Mouse (Mus musculus): ENCODE results near the gene Tspan17. TPM values are rescaled to one million over a fixed set of nuclear protein-coding genes. Genes with fewer than 3 reads are reported as not detected.
A peak's percentile ranks its signal among the peaks of the same experiment; 100 is the strongest.

Tspan17 gene
- total and polyA plus RNA-seq, 2 experiments from 2014 or later, result 43.4 to 100 TPM

DNA sequence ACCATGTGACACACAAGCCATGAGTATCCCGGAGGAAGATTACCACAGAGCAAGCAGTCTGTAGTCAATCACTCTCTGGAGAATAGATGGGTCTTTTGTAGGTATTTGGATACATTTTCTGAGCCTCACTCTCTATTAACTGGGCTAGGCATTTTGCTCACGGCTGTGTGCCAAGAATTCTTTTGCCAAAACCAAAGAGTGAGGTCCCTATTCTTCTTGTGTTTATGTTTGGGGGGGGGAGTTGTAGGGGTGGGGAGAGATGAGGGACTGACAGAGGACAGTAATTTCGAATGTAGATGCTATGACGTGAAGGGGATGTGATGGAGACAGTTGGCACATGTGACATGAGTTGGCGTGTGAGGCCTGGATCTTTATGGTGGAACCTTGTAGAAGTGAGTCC is 47.9 kb downstream of the Tspan17 start:
- Histone ChIP-seq H3K9me3 (ENCODE audit: low read length) (no peaks in the 10 kb centered on the region), H3K4me2 (ENCODE audit: low read depth, low read length, poor library complexity, severe bottlenecking) (no peak overlapping the region), H3K9ac (replicated peaks; ENCODE audit: low read length, poor library complexity, severe bottlenecking) (no peak overlapping the region), H3K27me3 (ENCODE audit: insufficient read depth, low read length) (no peaks in the 10 kb centered on the region), H3K27ac (ENCODE audit: low read depth, low read length) (no peak overlapping the region), H3K36me3 (ENCODE audit: insufficient read depth, low read length) (no peaks in the 10 kb centered on the region), H3K4me3 (ENCODE audit: low read depth, low read length) (no peak overlapping the region), H3K4me1 (ENCODE audit: insufficient read depth, low read length) (peaks cover 7% of the 10 kb centered on the region; the same call in 1 of the 2 replicates)
- no peak for TF ChIP-seq CTCF (IDR thresholded peaks at IDR 0.05)
- ATAC-seq (ENCODE audit: low FRiP score) (no peak), DNase-seq (ENCODE audit: low spot score) (no peak)
- 73% methylated on average over 5 of the region's 5 CpGs for WGBS

- Histone ChIP-seq H3K4me2 (ENCODE audit: low read depth, low read length, poor library complexity, severe bottlenecking) (no peak overlapping the region), H3K4me1 (ENCODE audit: insufficient read depth, low read length) (peaks cover 7% of the 10 kb centered on the region; the same call in 1 of the 2 replicates), H3K9me3 (ENCODE audit: low read length) (no peaks in the 10 kb centered on the region), H3K9ac (replicated peaks; ENCODE audit: low read length, poor library complexity, severe bottlenecking) (no peak overlapping the region), H3K36me3 (ENCODE audit: insufficient read depth, low read length) (no peaks in the 10 kb centered on the region), H3K4me3 (ENCODE audit: low read depth, low read length) (no peak overlapping the region), H3K27ac (ENCODE audit: low read depth, low read length) (no peak overlapping the region), H3K27me3 (ENCODE audit: insufficient read depth, low read length) (no peaks in the 10 kb centered on the region)
- DNase-seq (ENCODE audit: low spot score) (peak; percentile 68), ATAC-seq (ENCODE audit: low FRiP score) (no peak)
- TF ChIP-seq CTCF (IDR thresholded peaks at IDR 0.05), result no peak
- WGBS, result 24% methylated on average over 9 of the region's 9 CpGs
Measured at GRCm38 (mm10) chr13:54837471-54837889, 48.3 kb downstream of the Tspan17 start.

DNA sequence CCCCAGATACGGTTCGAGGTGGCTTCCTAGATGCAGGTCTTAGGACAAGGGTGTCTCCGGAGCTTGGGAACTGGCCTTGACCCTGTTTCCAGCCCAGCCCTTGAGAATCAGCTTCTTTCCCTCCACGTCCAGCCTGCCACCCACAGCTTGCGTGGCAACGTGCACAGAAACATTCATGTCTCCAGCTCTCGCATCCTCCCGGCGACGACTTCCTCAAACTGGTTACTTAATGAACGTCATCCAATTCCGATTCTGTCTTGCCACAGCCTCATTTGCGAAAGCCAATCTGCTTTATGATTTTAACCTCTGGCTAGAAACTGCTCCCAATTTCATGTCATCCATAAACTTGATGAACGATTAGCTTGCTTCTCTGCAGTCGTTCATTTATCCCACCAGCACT is 49.4 kb downstream of the Tspan17 start:
- Histone ChIP-seq H3K9ac (replicated peaks; ENCODE audit: low read length, poor library complexity, severe bottlenecking) (no peak overlapping the region), H3K4me1 (ENCODE audit: insufficient read depth, low read length) (peaks cover 7% of the 10 kb centered on the region; the same call in 1 of the 2 replicates), H3K27ac (ENCODE audit: low read depth, low read length) (0 out of 2 replicates have a peak overlapping the region, but pooled peaks have one; percentile 21), H3K36me3 (ENCODE audit: insufficient read depth, low read length) (no peaks in the 10 kb centered on the region), H3K4me2 (ENCODE audit: low read depth, low read length, poor library complexity, severe bottlenecking) (no peak overlapping the region), H3K4me3 (ENCODE audit: low read depth, low read length) (no peak overlapping the region), H3K27me3 (ENCODE audit: insufficient read depth, low read length) (no peaks in the 10 kb centered on the region), H3K9me3 (ENCODE audit: low read length) (no peaks in the 10 kb centered on the region)
- DNase-seq (ENCODE audit: low spot score), result peak; percentile 31
- TF ChIP-seq CTCF (IDR thresholded peaks at IDR 0.05), result no peak
- 71% methylated on average over 15 of the region's 15 CpGs for WGBS
- no peak for ATAC-seq (ENCODE audit: low FRiP score)

- WGBS, result 64% methylated on average over 6 of the region's 6 CpGs
- no peak for TF ChIP-seq CTCF (IDR thresholded peaks at IDR 0.05)
- Histone ChIP-seq H3K27me3 (ENCODE audit: insufficient read depth, low read length) (no peaks in the 10 kb centered on the region), H3K4me3 (ENCODE audit: low read depth, low read length) (no peak overlapping the region), H3K4me1 (ENCODE audit: insufficient read depth, low read length) (peaks cover 7% of the 10 kb centered on the region; the same call in 1 of the 2 replicates), H3K27ac (ENCODE audit: low read depth, low read length) (no peak overlapping the region), H3K9me3 (ENCODE audit: low read length) (no peaks in the 10 kb centered on the region), H3K36me3 (ENCODE audit: insufficient read depth, low read length) (no peaks in the 10 kb centered on the region), H3K9ac (replicated peaks; ENCODE audit: low read length, poor library complexity, severe bottlenecking) (no peak overlapping the region), H3K4me2 (ENCODE audit: low read depth, low read length, poor library complexity, severe bottlenecking) (no peak overlapping the region)
- no peak for ATAC-seq (ENCODE audit: low FRiP score)
- peak; percentile 51 for DNase-seq (ENCODE audit: low spot score)
Measured at GRCm38 (mm10) chr13:54839211-54839610, 50.0 kb downstream of the Tspan17 start.

- DNase-seq (ENCODE audit: low spot score), result peak; percentile 40
Measured at GRCm38 (mm10) chr13:54844579-54844978, 55.4 kb downstream of the Tspan17 start.

More at GRCm38 (mm10) chr13:54844579-54844978, 55.4 kb downstream of the Tspan17 start:
- H3K36me3 ChIP-seq (ENCODE audit: insufficient read depth, low read length), result no peaks in the 10 kb centered on the region
- H3K27ac ChIP-seq (ENCODE audit: low read depth, low read length), result peak overlapping the region; percentile 4; the same call in 1 of the 2 replicates
- no peak overlapping the region for H3K4me3 ChIP-seq (ENCODE audit: low read depth, low read length)
- H3K4me2 ChIP-seq (ENCODE audit: low read depth, low read length, poor library complexity, severe bottlenecking), result no peak overlapping the region
- WGBS, result 35% methylated on average over 8 of the region's 8 CpGs
- H3K9me3 ChIP-seq (ENCODE audit: low read length), result no peaks in the 10 kb centered on the region
- no peak overlapping the region for H3K9ac ChIP-seq (replicated peaks; ENCODE audit: low read length, poor library complexity, severe bottlenecking)
- no peak for ATAC-seq (ENCODE audit: low FRiP score)
- H3K27me3 ChIP-seq (ENCODE audit: insufficient read depth, low read length), result no peaks in the 10 kb centered on the region
- TF ChIP-seq CTCF (IDR thresholded peaks at IDR 0.05), result no peak
- no peaks in the 10 kb centered on the region; the same call in 1 of the 2 replicates for H3K4me1 ChIP-seq (ENCODE audit: insufficient read depth, low read length)

Other genes starting within 250 kb of the Tspan17 start
- gene 4833439L19Rik, start 223.9 kb upstream of the Tspan17 start, total RNA-seq (2014; rRNA removed), result 205 and 230 TPM in 2 replicates
- 240 and 248 TPM in 2 replicates for gene 4833439L19Rik, start 223.9 kb upstream of the Tspan17 start, polyA plus RNA-seq (2015; fragmentation: Nextera tagmentation; extraction: Ambion mirVana)
- gene Arl10, start 214.4 kb upstream of the Tspan17 start, total RNA-seq (2014; rRNA removed), result 161 and 171 TPM in 2 replicates
- gene Arl10, start 214.4 kb upstream of the Tspan17 start, polyA plus RNA-seq (2015; fragmentation: Nextera tagmentation; extraction: Ambion mirVana), result 79.2 and 80.2 TPM in 2 replicates
- gene Nop16, start 199.3 kb upstream of the Tspan17 start, total RNA-seq (2014; rRNA removed), result 26.7 TPM in 2 replicates
- gene Nop16, start 199.3 kb upstream of the Tspan17 start, polyA plus RNA-seq (2015; fragmentation: Nextera tagmentation; extraction: Ambion mirVana), result 53.8 and 54.1 TPM in 2 replicates
- 110 and 203 TPM in 2 replicates for gene Higd2a, start 199.2 kb upstream of the Tspan17 start, total RNA-seq (2014; rRNA removed)
- gene Higd2a, start 199.2 kb upstream of the Tspan17 start, polyA plus RNA-seq (2015; fragmentation: Nextera tagmentation; extraction: Ambion mirVana), result 327 and 330 TPM in 2 replicates
- 243 and 256 TPM in 2 replicates for gene Cltb, start 178.0 kb upstream of the Tspan17 start, total RNA-seq (2014; rRNA removed)
- gene Cltb, start 178.0 kb upstream of the Tspan17 start, polyA plus RNA-seq (2015; fragmentation: Nextera tagmentation; extraction: Ambion mirVana), result 326 and 328 TPM in 2 replicates
- 49.3 and 57.9 TPM in 2 replicates for gene Faf2, start 167.6 kb upstream of the Tspan17 start, total RNA-seq (2014; rRNA removed)
- 53.0 and 56.4 TPM in 2 replicates for gene Faf2, start 167.6 kb upstream of the Tspan17 start, polyA plus RNA-seq (2015; fragmentation: Nextera tagmentation; extraction: Ambion mirVana)
- 67.6 and 71.2 TPM in 2 replicates for gene Rnf44, start 95.5 kb upstream of the Tspan17 start, total RNA-seq (2014; rRNA removed)
- 51.7 and 52.0 TPM in 2 replicates for gene Rnf44, start 95.5 kb upstream of the Tspan17 start, polyA plus RNA-seq (2015; fragmentation: Nextera tagmentation; extraction: Ambion mirVana)
- gene Cdhr2, start 87.9 kb upstream of the Tspan17 start, total RNA-seq (2014; rRNA removed), result 0.33 and 0.52 TPM in 2 replicates
- 0.65 and 0.84 TPM in 2 replicates for gene Cdhr2, start 87.9 kb upstream of the Tspan17 start, polyA plus RNA-seq (2015; fragmentation: Nextera tagmentation; extraction: Ambion mirVana)
- 167 and 170 TPM in 2 replicates for gene Gprin1, start 39.5 kb upstream of the Tspan17 start, total RNA-seq (2014; rRNA removed)
- gene Gprin1, start 39.5 kb upstream of the Tspan17 start, polyA plus RNA-seq (2015; fragmentation: Nextera tagmentation; extraction: Ambion mirVana), result 21.7 and 23.0 TPM in 2 replicates
- gene Sncb, start 22.8 kb upstream of the Tspan17 start, total RNA-seq (2014; rRNA removed), result 84.6 and 90.6 TPM in 2 replicates
- gene Sncb, start 22.8 kb upstream of the Tspan17 start, polyA plus RNA-seq (2015; fragmentation: Nextera tagmentation; extraction: Ambion mirVana), result 213 and 233 TPM in 2 replicates
- not detected in 2 replicates for gene Eif4e1b, start 5.4 kb upstream of the Tspan17 start, total RNA-seq (2014; rRNA removed)
- not detected in 2 replicates for gene Eif4e1b, start 5.4 kb upstream of the Tspan17 start, polyA plus RNA-seq (2015; fragmentation: Nextera tagmentation; extraction: Ambion mirVana)
- 24.2 and 29.0 TPM in 2 replicates for gene Unc5a, start 160.0 kb downstream of the Tspan17 start, total RNA-seq (2014; rRNA removed)
- gene Unc5a, start 160.0 kb downstream of the Tspan17 start, polyA plus RNA-seq (2015; fragmentation: Nextera tagmentation; extraction: Ambion mirVana), result 12.7 and 14.3 TPM in 2 replicates
- gene Hk3, start 232.0 kb downstream of the Tspan17 start, total RNA-seq (2014; rRNA removed), result 1.0 and 1.7 TPM in 2 replicates
- 0.79 and 0.80 TPM in 2 replicates for gene Hk3, start 232.0 kb downstream of the Tspan17 start, polyA plus RNA-seq (2015; fragmentation: Nextera tagmentation; extraction: Ambion mirVana)

Measured in midbrain, postnatal 0 days (tissue).